Mouse (Mus musculus) A20 (cell line): ENCODE results near the gene Rab35.

Experiments
- DNase-seq: peaks from one replicate; pipeline ENCODE4 v3.0.0-alpha.2; 2011; ENCODE audit warnings: low read depth, low spot score

Gene Rab35

GRCm38 (mm10) chr5:115631505-115632357, at the start of gene Rab35:
Rab35 (plus strand) TSS chr5:115631908.
- DNase-seq: peak; percentile 93

- DNase-seq: no peak
These were observed 46.1 kb upstream of the Rab35 start for GRCm38 (mm10) chr5:115585616-115586015.

- no peak for DNase-seq
These were observed 45.5 kb upstream of the Rab35 start for GRCm38 (mm10) chr5:115586166-115586565.

GRCm38 (mm10) chr5:115586780-115587179, 44.9 kb upstream of the Rab35 start:
- DNase-seq: peak; percentile 69

- no peak for DNase-seq
These were observed 40.7 kb upstream of the Rab35 start for GRCm38 (mm10) chr5:115591028-115591427.

- DNase-seq: no peak
These were observed 40.2 kb upstream of the Rab35 start for GRCm38 (mm10) chr5:115591506-115591905.

- no peak for DNase-seq
These were observed 28.1 kb upstream of the Rab35 start for GRCm38 (mm10) chr5:115603561-115603960.

GRCm38 (mm10) chr5:115611566-115611965, 20.1 kb upstream of the Rab35 start:
- no peak for DNase-seq

GRCm38 (mm10) chr5:115613332-115613731, 18.4 kb upstream of the Rab35 start:
- no peak for DNase-seq

- peak; percentile 46 for DNase-seq
These were observed 16.8 kb upstream of the Rab35 start for GRCm38 (mm10) chr5:115614948-115615347.

GRCm38 (mm10) chr5:115619690-115620089, 12.0 kb upstream of the Rab35 start:
- DNase-seq: no peak

- no peak for DNase-seq
These were observed 9.0 kb upstream of the Rab35 start for GRCm38 (mm10) chr5:115622686-115623085.

- DNase-seq: peak; percentile 80
These were observed 7.8 kb upstream of the Rab35 start for GRCm38 (mm10) chr5:115623694-115624440.

GRCm38 (mm10) chr5:115626237-115626886, 5.3 kb upstream of the Rab35 start:
- DNase-seq: no peak

GRCm38 (mm10) chr5:115628083-115628482, 3.6 kb upstream of the Rab35 start:
- no peak for DNase-seq

- no peak for DNase-seq
These were observed 2.0 kb upstream of the Rab35 start for GRCm38 (mm10) chr5:115629672-115630071.

GRCm38 (mm10) chr5:115630291-115630690, 1.4 kb upstream of the Rab35 start:
- no peak for DNase-seq

GRCm38 (mm10) chr5:115632358-115632714, 628 bp downstream of the Rab35 start:
- DNase-seq: peak; percentile 68

GRCm38 (mm10) chr5:115633060-115633459, 1.4 kb downstream of the Rab35 start:
- no peak for DNase-seq

- no peak for DNase-seq
These were observed 2.3 kb downstream of the Rab35 start for GRCm38 (mm10) chr5:115634046-115634445.

GRCm38 (mm10) chr5:115635536-115635935, 3.8 kb downstream of the Rab35 start:
- DNase-seq: peak; percentile 88

GRCm38 (mm10) chr5:115644192-115644591, 12.5 kb downstream of the Rab35 start:
- no peak for DNase-seq
